Mouse (Mus musculus) left cerebral cortex, adult 8-10 months (tissue): ENCODE results near the gene Pde2a. TPM values are rescaled to one million over a fixed set of nuclear protein-coding genes. Genes with fewer than 3 reads are reported as not detected.

Experiments used
- DNase-seq, 2 experiments: peaks; one replicate each; pipeline ENCODE4 v3.0.0; 2022; ENCODE audit warnings: low spot score in 2 of 2
- total RNA-seq, 4 experiments: library from RNA; stranded (reverse); gene quantifications; 2 replicates each; pipeline ENCODE4 v1.2.4; 2022

Pde2a gene
- total RNA-seq: 100 to 1,000 TPM; 370 to 394 (median 377) TPM

- peak; percentile 85 to 90 for DNase-seq
Observed at GRCm38 (mm10) chr7:101421529-101421928, at the start of gene Pde2a. Gene Pde2a (plus strand): TSS chr7:101421691.

- no peak for DNase-seq
Observed at GRCm38 (mm10) chr7:101373082-101373481, 48.4 kb upstream of the Pde2a start.

- DNase-seq: no peak
Observed at GRCm38 (mm10) chr7:101374155-101374554, 47.3 kb upstream of the Pde2a start.

GRCm38 (mm10) chr7:101376701-101377340, 44.7 kb upstream of the Pde2a start:
- no peak for DNase-seq

- no peak for DNase-seq
Observed at GRCm38 (mm10) chr7:101377741-101378262, 43.7 kb upstream of the Pde2a start.

- DNase-seq: no peak
Observed at GRCm38 (mm10) chr7:101378285-101378684, 43.2 kb upstream of the Pde2a start.

GRCm38 (mm10) chr7:101378796-101379465, 42.6 kb upstream of the Pde2a start:
- no peak for DNase-seq

- no peak for DNase-seq
Observed at GRCm38 (mm10) chr7:101379732-101380131, 41.8 kb upstream of the Pde2a start.

GRCm38 (mm10) chr7:101381512-101381911, 40.0 kb upstream of the Pde2a start:
- DNase-seq: no peak

- DNase-seq: peak in 1 of 2 experiments; percentile 15
Observed at GRCm38 (mm10) chr7:101382378-101382777, 39.1 kb upstream of the Pde2a start.

- DNase-seq: no peak
Observed at GRCm38 (mm10) chr7:101383756-101384155, 37.7 kb upstream of the Pde2a start.

- no peak for DNase-seq
Observed at GRCm38 (mm10) chr7:101384931-101385330, 36.6 kb upstream of the Pde2a start.

GRCm38 (mm10) chr7:101385331-101385733, 36.2 kb upstream of the Pde2a start:
- DNase-seq: no peak

GRCm38 (mm10) chr7:101385866-101386452, 35.5 kb upstream of the Pde2a start:
- no peak for DNase-seq

GRCm38 (mm10) chr7:101389256-101389655, 32.2 kb upstream of the Pde2a start:
- DNase-seq: no peak

GRCm38 (mm10) chr7:101391909-101392479, 29.5 kb upstream of the Pde2a start:
- no peak for DNase-seq

- DNase-seq: no peak
Observed at GRCm38 (mm10) chr7:101393015-101393414, 28.5 kb upstream of the Pde2a start.

- DNase-seq: no peak
Observed at GRCm38 (mm10) chr7:101393694-101394504, 27.6 kb upstream of the Pde2a start.

GRCm38 (mm10) chr7:101394569-101394968, 26.9 kb upstream of the Pde2a start:
- no peak for DNase-seq

- no peak for DNase-seq
Observed at GRCm38 (mm10) chr7:101395471-101395870, 26.0 kb upstream of the Pde2a start.

GRCm38 (mm10) chr7:101397175-101397574, 24.3 kb upstream of the Pde2a start:
- no peak for DNase-seq
